Mouse (Mus musculus): ENCODE data around the gene Syt1. TPM values are rescaled to one million over a fixed set of nuclear protein-coding genes. Genes with fewer than 3 reads are reported as not detected.
A peak's percentile ranks its signal among the peaks of the same experiment; 100 is the strongest.

The Syt1 gene
- polyA plus RNA-seq (2015; fragmentation: Nextera tagmentation; extraction: Ambion mirVana) = 4.5 and 6.4 TPM in 2 replicates

GRCm38 (mm10) chr10:109010241-109011193, at the start of gene Syt1:
Syt1 (minus strand) TSS chr10:109010982.
- TF ChIP-seq CTCF (IDR thresholded peaks at IDR 0.05; ENCODE audit: low read depth) = no peak
- Histone ChIP-seq H3K36me3 (ENCODE audit: control insufficient read depth, insufficient read depth) (no peaks in the 10 kb centered on the region), H3K27me3 (replicated peaks; ENCODE audit: control insufficient read depth, insufficient read depth, low read length) (peaks cover 11% of the 10 kb centered on the region; the same call in 1 of the 2 replicates), H3K27ac (ENCODE audit: low read depth, low read length) (no peak within 1 kb of the TSS), H3K4me2 (replicated peaks; ENCODE audit: low read depth) (peak within 1 kb of the TSS; percentile 66), H3K4me3 (ENCODE audit: low read depth, low read length) (peak within 1 kb of the TSS; percentile 29), H3K4me1 (replicated peaks; ENCODE audit: control insufficient read depth, insufficient read depth, low read length) (no peaks in the 10 kb centered on the region), H3K9ac (ENCODE audit: low read depth, low read length) (no peak within 1 kb of the TSS), H3K9me3 (ENCODE audit: control insufficient read depth) (no peaks in the 10 kb centered on the region)
- WGBS = 1% methylated on average over 35 of the region's 37 CpGs
- peak; percentile 73 for ATAC-seq

- H3K27ac ChIP-seq (ENCODE audit: low read depth, low read length) = no peak overlapping the region
- H3K36me3 ChIP-seq (ENCODE audit: control insufficient read depth, insufficient read depth) = no peaks in the 10 kb centered on the region
- H3K4me3 ChIP-seq (ENCODE audit: low read depth, low read length) = no peak overlapping the region
- no peaks in the 10 kb centered on the region for H3K9me3 ChIP-seq (ENCODE audit: control insufficient read depth)
- no peak overlapping the region for H3K9ac ChIP-seq (ENCODE audit: low read depth, low read length)
- ATAC-seq = no peak
- no peak for TF ChIP-seq CTCF (IDR thresholded peaks at IDR 0.05; ENCODE audit: low read depth)
- no peaks in the 10 kb centered on the region for H3K27me3 ChIP-seq (replicated peaks; ENCODE audit: control insufficient read depth, insufficient read depth, low read length)
- no peak overlapping the region for H3K4me2 ChIP-seq (replicated peaks; ENCODE audit: low read depth)
- no peaks in the 10 kb centered on the region for H3K4me1 ChIP-seq (replicated peaks; ENCODE audit: control insufficient read depth, insufficient read depth, low read length)
- 82% methylated on average over 6 of the region's 6 CpGs for WGBS
These were observed 45.7 kb upstream of the Syt1 start for GRCm38 (mm10) chr10:109056500-109056899.

- H3K4me3 ChIP-seq (ENCODE audit: low read depth, low read length) = no peak overlapping the region
- WGBS = 75% methylated on average over 5 of the region's 5 CpGs
- no peak for TF ChIP-seq CTCF (IDR thresholded peaks at IDR 0.05; ENCODE audit: low read depth)
- no peak overlapping the region for H3K27ac ChIP-seq (ENCODE audit: low read depth, low read length)
- H3K9me3 ChIP-seq (ENCODE audit: control insufficient read depth) = no peaks in the 10 kb centered on the region
- no peak overlapping the region for H3K9ac ChIP-seq (ENCODE audit: low read depth, low read length)
- no peak for ATAC-seq
- no peaks in the 10 kb centered on the region for H3K36me3 ChIP-seq (ENCODE audit: control insufficient read depth, insufficient read depth)
- no peaks in the 10 kb centered on the region for H3K27me3 ChIP-seq (replicated peaks; ENCODE audit: control insufficient read depth, insufficient read depth, low read length)
- H3K4me1 ChIP-seq (replicated peaks; ENCODE audit: control insufficient read depth, insufficient read depth, low read length) = no peaks in the 10 kb centered on the region
- H3K4me2 ChIP-seq (replicated peaks; ENCODE audit: low read depth) = no peak overlapping the region
These were observed 36.8 kb upstream of the Syt1 start for GRCm38 (mm10) chr10:109047537-109047936.

- 76% methylated on average over 2 of the region's 2 CpGs for WGBS
- ATAC-seq = no peak
- no peak overlapping the region for H3K4me3 ChIP-seq (ENCODE audit: low read depth, low read length)
- no peaks in the 10 kb centered on the region for H3K9me3 ChIP-seq (ENCODE audit: control insufficient read depth)
- no peaks in the 10 kb centered on the region for H3K27me3 ChIP-seq (replicated peaks; ENCODE audit: control insufficient read depth, insufficient read depth, low read length)
- TF ChIP-seq CTCF (IDR thresholded peaks at IDR 0.05; ENCODE audit: low read depth) = no peak
- no peak overlapping the region for H3K27ac ChIP-seq (ENCODE audit: low read depth, low read length)
- no peak overlapping the region for H3K4me2 ChIP-seq (replicated peaks; ENCODE audit: low read depth)
- H3K4me1 ChIP-seq (replicated peaks; ENCODE audit: control insufficient read depth, insufficient read depth, low read length) = no peaks in the 10 kb centered on the region
- no peak overlapping the region for H3K9ac ChIP-seq (ENCODE audit: low read depth, low read length)
- no peaks in the 10 kb centered on the region for H3K36me3 ChIP-seq (ENCODE audit: control insufficient read depth, insufficient read depth)
These were observed 36.2 kb upstream of the Syt1 start for GRCm38 (mm10) chr10:109046988-109047387.

GRCm38 (mm10) chr10:109011226-109012165, 714 bp upstream of the Syt1 start:
- Histone ChIP-seq H3K36me3 (ENCODE audit: control insufficient read depth, insufficient read depth) (no peaks in the 10 kb centered on the region), H3K9ac (ENCODE audit: low read depth, low read length) (no peak overlapping the region), H3K9me3 (ENCODE audit: control insufficient read depth) (no peaks in the 10 kb centered on the region), H3K27me3 (replicated peaks; ENCODE audit: control insufficient read depth, insufficient read depth, low read length) (peaks cover 11% of the 10 kb centered on the region; the same call in 1 of the 2 replicates), H3K4me2 (replicated peaks; ENCODE audit: low read depth) (peak overlapping the region; percentile 66), H3K4me1 (replicated peaks; ENCODE audit: control insufficient read depth, insufficient read depth, low read length) (no peaks in the 10 kb centered on the region), H3K4me3 (ENCODE audit: low read depth, low read length) (peak overlapping the region; percentile 29), H3K27ac (ENCODE audit: low read depth, low read length) (no peak overlapping the region)
- TF ChIP-seq CTCF (IDR thresholded peaks at IDR 0.05; ENCODE audit: low read depth) = no peak
- peak; percentile 79 for ATAC-seq
- WGBS = 2% methylated on average over 28 of the region's 29 CpGs

GRCm38 (mm10) chr10:109009831-109010230, 951 bp downstream of the Syt1 start:
- H3K27ac ChIP-seq (ENCODE audit: low read depth, low read length) = no peak overlapping the region
- no peaks in the 10 kb centered on the region for H3K36me3 ChIP-seq (ENCODE audit: control insufficient read depth, insufficient read depth)
- no peak overlapping the region for H3K4me2 ChIP-seq (replicated peaks; ENCODE audit: low read depth)
- no peak for ATAC-seq
- no peak overlapping the region for H3K4me3 ChIP-seq (ENCODE audit: low read depth, low read length)
- no peaks in the 10 kb centered on the region for H3K9me3 ChIP-seq (ENCODE audit: control insufficient read depth)
- TF ChIP-seq CTCF (IDR thresholded peaks at IDR 0.05; ENCODE audit: low read depth) = no peak
- no peak overlapping the region for H3K9ac ChIP-seq (ENCODE audit: low read depth, low read length)
- 13% methylated on average over 1 of the region's 1 CpGs for WGBS
- H3K27me3 ChIP-seq (replicated peaks; ENCODE audit: control insufficient read depth, insufficient read depth, low read length) = peaks cover 11% of the 10 kb centered on the region; the same call in 1 of the 2 replicates
- H3K4me1 ChIP-seq (replicated peaks; ENCODE audit: control insufficient read depth, insufficient read depth, low read length) = no peaks in the 10 kb centered on the region

All from intestine, postnatal 0 days (tissue).